Mouse (Mus musculus): ENCODE results near the gene Aurkb. TPM values are rescaled to one million over a fixed set of nuclear protein-coding genes. Genes with fewer than 3 reads are reported as not detected.

Gene Aurkb
- polyA plus RNA-seq, 1 experiment, result 0.96 TPM

GRCm38 (mm10) chr11:69035849-69036248, 9.6 kb upstream of the Aurkb start:
- peak; percentile 89 to 96 for DNase-seq (ENCODE audit: extremely low spot score in 1 of 2, low spot score in 1 of 2)

GRCm38 (mm10) chr11:69036486-69037230, 8.8 kb upstream of the Aurkb start:
- peak; percentile 78 to 98 for DNase-seq (ENCODE audit: extremely low spot score in 1 of 2, low spot score in 1 of 2)

- peak; percentile 65 to 97 for DNase-seq (ENCODE audit: extremely low spot score in 1 of 2, low spot score in 1 of 2)
These were observed 8.0 kb upstream of the Aurkb start for GRCm38 (mm10) chr11:69037231-69038061.

GRCm38 (mm10) chr11:69038173-69038572, 7.3 kb upstream of the Aurkb start:
- DNase-seq (ENCODE audit: extremely low spot score in 1 of 2, low spot score in 1 of 2), result no peak

- no peak for DNase-seq (ENCODE audit: extremely low spot score in 1 of 2, low spot score in 1 of 2)
These were observed 938 bp downstream of the Aurkb start for GRCm38 (mm10) chr11:69046395-69046774.

GRCm38 (mm10) chr11:69047592-69047991, 2.1 kb downstream of the Aurkb start:
- DNase-seq (ENCODE audit: extremely low spot score in 1 of 2, low spot score in 1 of 2), result no peak

- no peak for DNase-seq (ENCODE audit: extremely low spot score in 1 of 2, low spot score in 1 of 2)
These were observed 2.7 kb downstream of the Aurkb start for GRCm38 (mm10) chr11:69048151-69048550.

GRCm38 (mm10) chr11:69050748-69051147, 5.3 kb downstream of the Aurkb start:
- DNase-seq (ENCODE audit: extremely low spot score in 1 of 2, low spot score in 1 of 2), result no peak

GRCm38 (mm10) chr11:69051771-69052170, 6.3 kb downstream of the Aurkb start:
- no peak for DNase-seq (ENCODE audit: extremely low spot score in 1 of 2, low spot score in 1 of 2)

GRCm38 (mm10) chr11:69052824-69053421, 7.5 kb downstream of the Aurkb start:
- no peak for DNase-seq (ENCODE audit: extremely low spot score in 1 of 2, low spot score in 1 of 2)

GRCm38 (mm10) chr11:69053848-69054247, 8.4 kb downstream of the Aurkb start:
- DNase-seq (ENCODE audit: extremely low spot score in 1 of 2, low spot score in 1 of 2), result no peak

GRCm38 (mm10) chr11:69058265-69058664, 12.8 kb downstream of the Aurkb start:
- DNase-seq (ENCODE audit: extremely low spot score in 1 of 2, low spot score in 1 of 2), result no peak

GRCm38 (mm10) chr11:69058729-69059356, 13.4 kb downstream of the Aurkb start:
- no peak for DNase-seq (ENCODE audit: extremely low spot score in 1 of 2, low spot score in 1 of 2)

- DNase-seq (ENCODE audit: extremely low spot score in 1 of 2, low spot score in 1 of 2), result peak; percentile 96 to 97
These were observed 14.0 kb downstream of the Aurkb start, which contains the start of gene Borcs6 for GRCm38 (mm10) chr11:69059357-69059974. Gene Borcs6 (plus strand): TSS chr11:69059717.

- DNase-seq (ENCODE audit: extremely low spot score in 1 of 2, low spot score in 1 of 2), result no peak
These were observed 14.5 kb downstream of the Aurkb start for GRCm38 (mm10) chr11:69059975-69060411.

GRCm38 (mm10) chr11:69060448-69061254, 15.2 kb downstream of the Aurkb start:
- DNase-seq (ENCODE audit: extremely low spot score in 1 of 2, low spot score in 1 of 2), result peak in 1 of 2 experiments; percentile 40

- DNase-seq (ENCODE audit: extremely low spot score in 1 of 2, low spot score in 1 of 2), result no peak
These were observed 15.9 kb downstream of the Aurkb start for GRCm38 (mm10) chr11:69061255-69061912.

GRCm38 (mm10) chr11:69062194-69062760, 16.8 kb downstream of the Aurkb start:
- peak in 1 of 2 experiments; percentile 94 for DNase-seq (ENCODE audit: extremely low spot score in 1 of 2, low spot score in 1 of 2)
